Mouse (Mus musculus): Measurements from ENCODE around the gene Ano6. TPM values are rescaled to one million over a fixed set of nuclear protein-coding genes. Genes with fewer than 3 reads are reported as not detected.

Ano6 gene
- polyA plus RNA-seq, 1 experiment from 2014 or later, result 54.4 TPM

GRCm38 (mm10) chr15:95962411-95963123 is 171.9 kb downstream of the Ano6 start:
- no peak overlapping the region for H3K4me2 ChIP-seq (replicated peaks; ENCODE audit: low read depth, low read length)
- peaks cover 9% of the 10 kb centered on the region for H3K4me1 ChIP-seq (ENCODE audit: insufficient read depth, low read length)
- H3K36me3 ChIP-seq (ENCODE audit: insufficient read depth, low read length), result peaks cover 39% of the 10 kb centered on the region; the same call in 1 of the 2 replicates
- no peak overlapping the region for H3K4me3 ChIP-seq (ENCODE audit: low read length)
- ATAC-seq (ENCODE audit: low FRiP score, low TSS enrichment), result no peak
- H3K27me3 ChIP-seq (ENCODE audit: insufficient read depth, low read length), result no peaks in the 10 kb centered on the region
- H3K9me3 ChIP-seq (ENCODE audit: low read length), result no peaks in the 10 kb centered on the region
- H3K9ac ChIP-seq (replicated peaks; ENCODE audit: low read length), result no peak overlapping the region
- no peak overlapping the region for H3K27ac ChIP-seq (ENCODE audit: low read length)
- 80% methylated on average over 3 of the region's 3 CpGs for WGBS

- H3K36me3 ChIP-seq (ENCODE audit: insufficient read depth, low read length), result peaks cover 39% of the 10 kb centered on the region; the same call in 1 of the 2 replicates
- H3K27ac ChIP-seq (ENCODE audit: low read length), result no peak overlapping the region
- no peak overlapping the region for H3K4me2 ChIP-seq (replicated peaks; ENCODE audit: low read depth, low read length)
- H3K9ac ChIP-seq (replicated peaks; ENCODE audit: low read length), result no peak overlapping the region
- no peaks in the 10 kb centered on the region for H3K27me3 ChIP-seq (ENCODE audit: insufficient read depth, low read length)
- no peak for ATAC-seq (ENCODE audit: low FRiP score, low TSS enrichment)
- H3K4me1 ChIP-seq (ENCODE audit: insufficient read depth, low read length), result peaks cover 9% of the 10 kb centered on the region
- no peaks in the 10 kb centered on the region for H3K9me3 ChIP-seq (ENCODE audit: low read length)
- no peak overlapping the region for H3K4me3 ChIP-seq (ENCODE audit: low read length)
- 68% methylated on average over 10 of the region's 10 CpGs for WGBS
These were observed 172.5 kb downstream of the Ano6 start for GRCm38 (mm10) chr15:95963124-95963482.

- Histone ChIP-seq H3K27ac (ENCODE audit: low read length) (no peak overlapping the region), H3K9me3 (ENCODE audit: low read length) (no peaks in the 10 kb centered on the region), H3K36me3 (ENCODE audit: insufficient read depth, low read length) (peaks cover 35% of the 10 kb centered on the region; the same call in 1 of the 2 replicates), H3K4me3 (ENCODE audit: low read length) (no peak overlapping the region), H3K4me2 (replicated peaks; ENCODE audit: low read depth, low read length) (no peak overlapping the region), H3K9ac (replicated peaks; ENCODE audit: low read length) (no peak overlapping the region), H3K27me3 (ENCODE audit: insufficient read depth, low read length) (no peaks in the 10 kb centered on the region), H3K4me1 (ENCODE audit: insufficient read depth, low read length) (peaks cover 9% of the 10 kb centered on the region)
- ATAC-seq (ENCODE audit: low FRiP score, low TSS enrichment), result no peak
- WGBS, result 86% methylated on average over 12 of the region's 12 CpGs
These were observed 173.0 kb downstream of the Ano6 start for GRCm38 (mm10) chr15:95963533-95964250.

GRCm38 (mm10) chr15:95964251-95964561 is 173.6 kb downstream of the Ano6 start:
- WGBS, result 79% methylated on average over 4 of the region's 4 CpGs

GRCm38 (mm10) chr15:95966979-95967378 is 176.3 kb downstream of the Ano6 start:
- Histone ChIP-seq H3K9me3 (ENCODE audit: low read length) (no peaks in the 10 kb centered on the region), H3K27me3 (ENCODE audit: insufficient read depth, low read length) (no peaks in the 10 kb centered on the region), H3K4me1 (ENCODE audit: insufficient read depth, low read length) (peaks cover 9% of the 10 kb centered on the region), H3K9ac (replicated peaks; ENCODE audit: low read length) (no peak overlapping the region), H3K4me2 (replicated peaks; ENCODE audit: low read depth, low read length) (no peak overlapping the region), H3K27ac (ENCODE audit: low read length) (no peak overlapping the region), H3K4me3 (ENCODE audit: low read length) (no peak overlapping the region), H3K36me3 (ENCODE audit: insufficient read depth, low read length) (peaks cover 39% of the 10 kb centered on the region)
- 100% methylated on average over 2 of the region's 2 CpGs for WGBS
- no peak for ATAC-seq (ENCODE audit: low FRiP score, low TSS enrichment)

More at GRCm38 (mm10) chr15:95964251-95964561, 173.6 kb downstream of the Ano6 start:
- no peak for ATAC-seq (ENCODE audit: low FRiP score, low TSS enrichment)
- Histone ChIP-seq H3K27me3 (ENCODE audit: insufficient read depth, low read length) (no peaks in the 10 kb centered on the region), H3K36me3 (ENCODE audit: insufficient read depth, low read length) (peaks cover 40% of the 10 kb centered on the region), H3K27ac (ENCODE audit: low read length) (no peak overlapping the region), H3K9me3 (ENCODE audit: low read length) (no peaks in the 10 kb centered on the region), H3K4me1 (ENCODE audit: insufficient read depth, low read length) (peaks cover 9% of the 10 kb centered on the region), H3K9ac (replicated peaks; ENCODE audit: low read length) (no peak overlapping the region), H3K4me3 (ENCODE audit: low read length) (no peak overlapping the region), H3K4me2 (replicated peaks; ENCODE audit: low read depth, low read length) (no peak overlapping the region)

- H3K27me3 ChIP-seq (ENCODE audit: insufficient read depth, low read length), result no peaks in the 10 kb centered on the region
- 89% methylated on average over 16 of the region's 16 CpGs for WGBS
- no peak overlapping the region for H3K27ac ChIP-seq (ENCODE audit: low read length)
- H3K4me1 ChIP-seq (ENCODE audit: insufficient read depth, low read length), result peaks cover 9% of the 10 kb centered on the region
- no peak overlapping the region for H3K4me2 ChIP-seq (replicated peaks; ENCODE audit: low read depth, low read length)
- no peak overlapping the region for H3K9ac ChIP-seq (replicated peaks; ENCODE audit: low read length)
- no peak overlapping the region for H3K4me3 ChIP-seq (ENCODE audit: low read length)
- H3K9me3 ChIP-seq (ENCODE audit: low read length), result no peaks in the 10 kb centered on the region
- H3K36me3 ChIP-seq (ENCODE audit: insufficient read depth, low read length), result peaks cover 40% of the 10 kb centered on the region
- no peak for ATAC-seq (ENCODE audit: low FRiP score, low TSS enrichment)
These were observed 177.0 kb downstream of the Ano6 start for GRCm38 (mm10) chr15:95967516-95968196.

- ATAC-seq (ENCODE audit: low FRiP score, low TSS enrichment), result no peak
- Histone ChIP-seq H3K4me3 (ENCODE audit: low read length) (no peak overlapping the region), H3K4me2 (replicated peaks; ENCODE audit: low read depth, low read length) (no peak overlapping the region), H3K4me1 (ENCODE audit: insufficient read depth, low read length) (peaks cover 15% of the 10 kb centered on the region), H3K36me3 (ENCODE audit: insufficient read depth, low read length) (peaks cover 41% of the 10 kb centered on the region), H3K9ac (replicated peaks; ENCODE audit: low read length) (no peak overlapping the region), H3K9me3 (ENCODE audit: low read length) (no peaks in the 10 kb centered on the region), H3K27me3 (ENCODE audit: insufficient read depth, low read length) (no peaks in the 10 kb centered on the region), H3K27ac (ENCODE audit: low read length) (no peak overlapping the region)
- 91% methylated on average over 6 of the region's 6 CpGs for WGBS
These were observed 179.0 kb downstream of the Ano6 start for GRCm38 (mm10) chr15:95969596-95969995.

- 85% methylated on average over 5 of the region's 5 CpGs for WGBS
- no peak overlapping the region for H3K27ac ChIP-seq (ENCODE audit: low read length)
- no peak for ATAC-seq (ENCODE audit: low FRiP score, low TSS enrichment)
- no peaks in the 10 kb centered on the region for H3K27me3 ChIP-seq (ENCODE audit: insufficient read depth, low read length)
- H3K9ac ChIP-seq (replicated peaks; ENCODE audit: low read length), result no peak overlapping the region
- H3K9me3 ChIP-seq (ENCODE audit: low read length), result no peaks in the 10 kb centered on the region
- H3K36me3 ChIP-seq (ENCODE audit: insufficient read depth, low read length), result peaks cover 41% of the 10 kb centered on the region
- peaks cover 17% of the 10 kb centered on the region for H3K4me1 ChIP-seq (ENCODE audit: insufficient read depth, low read length)
- no peak overlapping the region for H3K4me3 ChIP-seq (ENCODE audit: low read length)
- no peak overlapping the region for H3K4me2 ChIP-seq (replicated peaks; ENCODE audit: low read depth, low read length)
These were observed 179.5 kb downstream of the Ano6 start for GRCm38 (mm10) chr15:95970176-95970575.

- 95% methylated on average over 7 of the region's 7 CpGs for WGBS
- Histone ChIP-seq H3K27me3 (ENCODE audit: insufficient read depth, low read length) (no peaks in the 10 kb centered on the region), H3K36me3 (ENCODE audit: insufficient read depth, low read length) (peaks cover 39% of the 10 kb centered on the region), H3K9ac (replicated peaks; ENCODE audit: low read length) (no peak overlapping the region), H3K9me3 (ENCODE audit: low read length) (no peaks in the 10 kb centered on the region), H3K4me2 (replicated peaks; ENCODE audit: low read depth, low read length) (no peak overlapping the region), H3K27ac (ENCODE audit: low read length) (no peak overlapping the region), H3K4me1 (ENCODE audit: insufficient read depth, low read length) (peaks cover 17% of the 10 kb centered on the region), H3K4me3 (ENCODE audit: low read length) (no peak overlapping the region)
- no peak for ATAC-seq (ENCODE audit: low FRiP score, low TSS enrichment)
These were observed 180.0 kb downstream of the Ano6 start for GRCm38 (mm10) chr15:95970691-95971090.

GRCm38 (mm10) chr15:95971302-95971701 is 180.7 kb downstream of the Ano6 start:
- Histone ChIP-seq H3K36me3 (ENCODE audit: insufficient read depth, low read length) (peaks cover 38% of the 10 kb centered on the region), H3K4me1 (ENCODE audit: insufficient read depth, low read length) (peaks cover 17% of the 10 kb centered on the region), H3K9ac (replicated peaks; ENCODE audit: low read length) (no peak overlapping the region), H3K4me2 (replicated peaks; ENCODE audit: low read depth, low read length) (no peak overlapping the region), H3K27ac (ENCODE audit: low read length) (no peak overlapping the region), H3K27me3 (ENCODE audit: insufficient read depth, low read length) (no peaks in the 10 kb centered on the region), H3K4me3 (ENCODE audit: low read length) (no peak overlapping the region), H3K9me3 (ENCODE audit: low read length) (no peaks in the 10 kb centered on the region)
- 95% methylated on average over 8 of the region's 8 CpGs for WGBS
- no peak for ATAC-seq (ENCODE audit: low FRiP score, low TSS enrichment)

Measured in kidney, embryonic 16.5 days (tissue).